Mouse (Mus musculus) stomach, embryonic 15.5 days (tissue): ENCODE measurements around the gene Zfp605. TPM values are rescaled to one million over a fixed set of nuclear protein-coding genes. Genes with fewer than 3 reads are reported as not detected.

Source experiments
- polyA plus RNA-seq: library from polyadenylated mRNA; unstranded; fragments of >200 nt; fragmentation: Nextera tagmentation; extraction: Ambion mirVana; gene quantifications from 2 replicates; pipeline ENCODE4 v1.2.1, GENCODE M21; 2015

The Zfp605 gene
- polyA plus RNA-seq, 1 experiment from 2014 or later = 5.4 TPM

Other genes with a start within 250 kb of the Zfp605 start
- 0.54 and 0.61 TPM in 2 replicates for gene Gm15446, start 186.7 kb upstream of the Zfp605 start, polyA plus RNA-seq
- 22.7 and 23.3 TPM in 2 replicates for gene Zfp932, start 113.6 kb upstream of the Zfp605 start, polyA plus RNA-seq
- gene Gm17655, start 37.6 kb upstream of the Zfp605 start, polyA plus RNA-seq = 2.8 and 4.6 TPM in 2 replicates
- gene Gm35315, start 15.7 kb upstream of the Zfp605 start, polyA plus RNA-seq = 1.6 and 1.8 TPM in 2 replicates
- 1.1 TPM in 2 replicates for gene Plcxd1, start 10.1 kb upstream of the Zfp605 start, polyA plus RNA-seq
- 28.7 and 32.3 TPM in 2 replicates for gene Gtpbp6, start 1.9 kb upstream of the Zfp605 start, polyA plus RNA-seq
- 32.6 and 34.3 TPM in 2 replicates for gene Chfr, start 25.8 kb downstream of the Zfp605 start, polyA plus RNA-seq
- gene Golga3, start 66.6 kb downstream of the Zfp605 start, polyA plus RNA-seq = 18.9 and 19.3 TPM in 2 replicates
- gene Ankle2, start 120.9 kb downstream of the Zfp605 start, polyA plus RNA-seq = 23.8 and 24.8 TPM in 2 replicates
- gene Pgam5, start 159.8 kb downstream of the Zfp605 start, polyA plus RNA-seq = 50.2 and 55.4 TPM in 2 replicates
- gene Pxmp2, start 176.1 kb downstream of the Zfp605 start, polyA plus RNA-seq = 10.5 and 11.1 TPM in 2 replicates
- gene Pole, start 176.2 kb downstream of the Zfp605 start, polyA plus RNA-seq = 24.0 and 28.8 TPM in 2 replicates
- 0.70 and 0.73 TPM in 2 replicates for gene P2rx2, start 233.1 kb downstream of the Zfp605 start, polyA plus RNA-seq
- gene Lrcol1, start 234.6 kb downstream of the Zfp605 start, polyA plus RNA-seq = not detected in 2 replicates